Mouse (Mus musculus) cerebellum, adult 2 months (tissue): ENCODE results near the gene Rhox2f.
"Not testable (repeated sequence)": the region's sequence is repeated elsewhere in the genome, so short reads cannot be mapped to it uniquely, and the experiment has no call there.

Experiments used
- CTCF ChIP-seq: fragments of 200-500 bp; IDR thresholded peaks from 2 replicates; pipeline ENCODE4 v1.5.1; 2011; ENCODE audit warnings: low read depth, mild to moderate bottlenecking, control low read depth, low read length, moderate library complexity, borderline replicate concordance; ENCODE audit not compliant: insufficient read depth
- POLR2A ChIP-seq: fragments of 200-500 bp; IDR thresholded peaks from 2 replicates; pipeline ENCODE4 v1.6.1; 2011; ENCODE audit warnings: low read length, control low read depth, borderline replicate concordance; ENCODE audit not compliant: insufficient read depth

- not testable (repeated sequence) for TF ChIP-seq POLR2A, CTCF
Observed at GRCm38 (mm10) chrX:37607604-37608003, 36.4 kb downstream of the Rhox2f start, which contains the start of gene Rhox4f.
